Mouse (Mus musculus) embryonic fibroblast, embryonic 13.5 days (primary cell): ENCODE results near the gene Trim29.

Experiments
- CTCF ChIP-seq: IDR thresholded peaks from 2 replicates; pipeline ENCODE4 v1.5.1; 2011; ENCODE audit warnings: mild to moderate bottlenecking, control low read depth, low read length, moderate library complexity, borderline replicate concordance; ENCODE audit not compliant: insufficient read depth
- POLR2A ChIP-seq: IDR thresholded peaks from 2 replicates; pipeline ENCODE4 v1.6.1; 2011; ENCODE audit warnings: low read depth, mild to moderate bottlenecking, control low read depth, low read length, moderate library complexity

- TF ChIP-seq CTCF: no peak
- TF ChIP-seq POLR2A: 0 out of 2 replicates have a peak, but pooled peaks have one; percentile 6
Observed at GRCm38 (mm10) chr9:43261124-43261907, 49.3 kb upstream of the Trim29 start.
